Comparison of ENCODE assay signal across 17 mouse cellular contexts in the genomic region with DNA sequence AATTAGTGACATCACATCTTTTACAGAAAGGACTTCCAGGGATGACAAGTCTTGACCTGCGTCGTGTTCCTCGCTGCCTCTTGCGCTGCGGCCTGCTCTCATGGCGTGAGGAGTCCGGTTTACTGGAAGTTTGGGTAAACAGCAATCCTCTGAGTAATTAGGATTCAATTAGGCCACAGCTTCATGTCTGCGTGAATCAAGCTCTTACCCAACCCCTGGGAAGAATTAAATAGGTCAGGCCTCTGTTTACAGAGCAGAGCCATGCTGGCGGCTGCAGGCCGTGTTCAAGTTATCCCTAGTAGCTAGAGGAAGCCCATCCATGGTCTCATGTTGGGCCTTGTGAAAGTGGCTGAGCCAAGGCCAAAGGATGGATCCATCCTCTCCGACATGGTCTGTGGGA. TPM values are rescaled to one million over a fixed set of nuclear protein-coding genes. Genes with fewer than 3 reads are reported as not detected.
DNase-seq lines count a peak whose midpoint lies in the region; ATAC-seq and TF ChIP-seq lines count a peak whose summit lies in the region.
"Had no signal": no experiment of that assay in that cellular context is flagged by ENCODE, and none has a peak within 500 bp of the region (broad histone marks: within the 10 kb centered on the region; RNA-seq: fewer than 3 reads in every experiment).

No protein-coding gene starts in this region.

- H3K27me3 ChIP-seq in lung, embryonic 14.5 days (ENCODE audit: insufficient read depth, low read length), result no peaks in the 10 kb centered on the region
- no peaks in the 10 kb centered on the region for H3K27me3 ChIP-seq in midbrain, embryonic 10.5 days (ENCODE audit: low read depth, poor library complexity, severe bottlenecking)
- H3K27me3 ChIP-seq: embryonic facial prominence, embryonic 12.5 days; hindbrain, embryonic 12.5 days; midbrain, embryonic 12.5 days had no signal

- no peak for TF ChIP-seq CTCF in gastrocnemius, adult 2 months (IDR thresholded peaks at IDR 0.05)
- no peak for TF ChIP-seq CTCF in lung, embryonic 14.5 days (IDR thresholded peaks at IDR 0.05; ENCODE audit: low read depth)

- H3K27ac ChIP-seq in gastrocnemius, adult 2 months, result peak overlapping the region; percentile 69
- H3K27ac ChIP-seq in lung, embryonic 14.5 days (ENCODE audit: low read depth), result 0 out of 2 replicates have a peak overlapping the region, but pooled peaks have one; percentile 48
- H3K27ac ChIP-seq in midbrain, embryonic 10.5 days (replicated peaks), result no peak overlapping the region
- H3K27ac ChIP-seq: embryonic facial prominence, embryonic 12.5 days; hindbrain, embryonic 12.5 days; midbrain, embryonic 12.5 days had no signal

- peaks cover 16% of the 10 kb centered on the region for H3K4me1 ChIP-seq in lung, embryonic 14.5 days (ENCODE audit: insufficient read depth)
- 0 out of 2 replicates have a peak, but pooled peaks cover 6% of the 10 kb centered on the region for H3K4me1 ChIP-seq in midbrain, embryonic 10.5 days

- ATAC-seq in lung, embryonic 14.5 days (ENCODE audit: insufficient read depth), result peak; percentile 33; the same call in 1 of the 2 replicates

- no peak for DNase-seq in gastrocnemius, adult 2 months
- no peak for DNase-seq in gastrocnemius, postnatal 25 days
- DNase-seq in Muller cell, postnatal 12 days (ENCODE audit: inconsistent ontology term), result peak; percentile 85
- peak; percentile 18 for DNase-seq in lung, embryonic 14.5 days
- peak; percentile 59 for DNase-seq in retina, embryonic 14.5 days (ENCODE audit: low spot score)
- no peak for DNase-seq in kidney, postnatal 10 days
- no peak for DNase-seq in midbrain, embryonic 10.5 days (ENCODE audit: low spot score)
- no peak for DNase-seq in testis, postnatal 14 days (ENCODE audit: low spot score)
- DNase-seq: cerebellum, adult 11-12 months; heart, adult 11 months; kidney, adult 11 months; kidney, postnatal 36 days; layer of hippocampus, postnatal 36 days; thymus, adult 2 months had no signal

- intact Hi-C loops in gastrocnemius, adult 2 months (cut with DNase I), result loop anchor here (5.0 kb wide), 1 partner anchor 39 kb away; the partner anchor contains the start of gene Ets2

- 61% methylated on average over 11 of the region's 11 CpGs for WGBS in lung, embryonic 14.5 days
- WGBS in midbrain, embryonic 10.5 days, result 85% methylated on average over 11 of the region's 11 CpGs

- H3K4me3 ChIP-seq in gastrocnemius, adult 2 months, result no peak overlapping the region
- no peak overlapping the region for H3K4me3 ChIP-seq in lung, embryonic 14.5 days (ENCODE audit: low read depth, low read length)
- H3K4me3 ChIP-seq in midbrain, embryonic 10.5 days, result no peak overlapping the region
- H3K4me3 ChIP-seq: embryonic facial prominence, embryonic 12.5 days; hindbrain, embryonic 12.5 days; midbrain, embryonic 12.5 days had no signal

- no peaks in the 10 kb centered on the region for H3K9me3 ChIP-seq in lung, embryonic 14.5 days (ENCODE audit: low read depth, low read length)
- no peaks in the 10 kb centered on the region for H3K9me3 ChIP-seq in midbrain, embryonic 10.5 days (replicated peaks)
- H3K9me3 ChIP-seq: embryonic facial prominence, embryonic 12.5 days; hindbrain, embryonic 12.5 days; midbrain, embryonic 12.5 days had no signal

- no peaks in the 10 kb centered on the region for H3K36me3 ChIP-seq in lung, embryonic 14.5 days (ENCODE audit: insufficient read depth)
- H3K36me3 ChIP-seq in midbrain, embryonic 10.5 days, result no peaks in the 10 kb centered on the region
- H3K36me3 ChIP-seq: embryonic facial prominence, embryonic 12.5 days; hindbrain, embryonic 12.5 days; midbrain, embryonic 12.5 days had no signal

- no peak overlapping the region for H3K9ac ChIP-seq in lung, embryonic 14.5 days
- H3K9ac ChIP-seq: embryonic facial prominence, embryonic 12.5 days; hindbrain, embryonic 12.5 days; midbrain, embryonic 12.5 days had no signal

- H3K4me2 ChIP-seq in lung, embryonic 14.5 days, result no peak overlapping the region
- H3K4me2 ChIP-seq: embryonic facial prominence, embryonic 12.5 days; hindbrain, embryonic 12.5 days; midbrain, embryonic 12.5 days had no signal

RNA-seq across cellular contexts. Expression of gene Ets2, which starts 39.5 kb away (rescaled TPM):
- 10 to 100 TPM; 22.7 to 41.9 TPM for total RNA-seq in gastrocnemius, adult 2 months (2021)
- 10 to 100 TPM; 25.4 to 29.2 TPM for total RNA-seq in gastrocnemius, postnatal 25 days (2021)
- polyA plus RNA-seq in lung, embryonic 14.5 days (2014; fragmentation: Nextera tagmentation; extraction: Ambion mirVana), result 72.6 and 74.7 TPM in 2 replicates
- polyA plus RNA-seq in midbrain, embryonic 10.5 days (2016; fragmentation: Nextera tagmentation; extraction: Ambion mirVana), result 16.2 and 16.8 TPM in 2 replicates

Comparison
In these comparisons a context has a peak if more than half of its experiments do, and no peak if none do; other contexts are left out.
1. DNase-seq: peak in Muller cell, postnatal 12 days (single experiment), lung, embryonic 14.5 days (single experiment) and retina, embryonic 14.5 days (single experiment); none in gastrocnemius, adult 2 months (single experiment), gastrocnemius, postnatal 25 days (single experiment), kidney, postnatal 10 days (single experiment), midbrain, embryonic 10.5 days (single experiment) and testis, postnatal 14 days (single experiment).